Mouse (Mus musculus): ENCODE measurements around the gene Ptprn2.
A peak's percentile ranks its signal among the peaks of the same experiment; 100 is the strongest.

Ptprn2 gene

GRCm38 (mm10) chr12:116594866-116595610, 109.5 kb downstream of the Ptprn2 start:
- DNase-seq: no peak

GRCm38 (mm10) chr12:116595727-116596126, 110.2 kb downstream of the Ptprn2 start:
- DNase-seq: no peak

- no peak for DNase-seq
These were observed 111.5 kb downstream of the Ptprn2 start for GRCm38 (mm10) chr12:116596993-116597392.

- DNase-seq: no peak
These were observed 112.2 kb downstream of the Ptprn2 start for GRCm38 (mm10) chr12:116597670-116598069.

GRCm38 (mm10) chr12:116598123-116599005, 112.8 kb downstream of the Ptprn2 start:
- DNase-seq: no peak

- no peak for DNase-seq
These were observed 114.0 kb downstream of the Ptprn2 start for GRCm38 (mm10) chr12:116599537-116599936.

GRCm38 (mm10) chr12:116600054-116600453, 114.5 kb downstream of the Ptprn2 start:
- DNase-seq: no peak

- DNase-seq: no peak
These were observed 115.9 kb downstream of the Ptprn2 start for GRCm38 (mm10) chr12:116601395-116601794.

GRCm38 (mm10) chr12:116601921-116602320, 116.4 kb downstream of the Ptprn2 start:
- no peak for DNase-seq

- DNase-seq: no peak
These were observed 123.1 kb downstream of the Ptprn2 start for GRCm38 (mm10) chr12:116608598-116608997.

- DNase-seq: peak; percentile 76
These were observed 134.3 kb downstream of the Ptprn2 start for GRCm38 (mm10) chr12:116619868-116620267.

- no peak for DNase-seq
These were observed 134.8 kb downstream of the Ptprn2 start for GRCm38 (mm10) chr12:116620299-116620698.

GRCm38 (mm10) chr12:116621325-116622040, 136.0 kb downstream of the Ptprn2 start:
- DNase-seq: no peak

- DNase-seq: no peak
These were observed 137.3 kb downstream of the Ptprn2 start for GRCm38 (mm10) chr12:116622665-116623387.

- peak; percentile 61 for DNase-seq
These were observed 140.1 kb downstream of the Ptprn2 start for GRCm38 (mm10) chr12:116625391-116626281.

- no peak for DNase-seq
These were observed 143.5 kb downstream of the Ptprn2 start for GRCm38 (mm10) chr12:116628992-116629391.

- DNase-seq: no peak
These were observed 152.0 kb downstream of the Ptprn2 start for GRCm38 (mm10) chr12:116637498-116637897.

- DNase-seq: no peak
These were observed 155.4 kb downstream of the Ptprn2 start for GRCm38 (mm10) chr12:116640871-116641270.

GRCm38 (mm10) chr12:116641339-116642190, 156.0 kb downstream of the Ptprn2 start:
- DNase-seq: no peak

GRCm38 (mm10) chr12:116642191-116642549, 156.7 kb downstream of the Ptprn2 start:
- DNase-seq: no peak

GRCm38 (mm10) chr12:116646771-116647170, 161.3 kb downstream of the Ptprn2 start:
- no peak for DNase-seq

Data from kidney, adult 18-20 months (tissue).